Mouse (Mus musculus) embryo, embryonic 11 days (tissue): ENCODE data around the gene Rrp12.
A peak's percentile ranks its signal among the peaks of the same experiment; 100 is the strongest.
"Not testable (repeated sequence)": the region's sequence is repeated elsewhere in the genome, so short reads cannot be mapped to it uniquely, and the experiment has no call there.

Experiments used
- DNase-seq: peaks from one replicate; pipeline ENCODE4 v3.0.0-alpha.2; 2015

Rrp12 gene

DNA sequence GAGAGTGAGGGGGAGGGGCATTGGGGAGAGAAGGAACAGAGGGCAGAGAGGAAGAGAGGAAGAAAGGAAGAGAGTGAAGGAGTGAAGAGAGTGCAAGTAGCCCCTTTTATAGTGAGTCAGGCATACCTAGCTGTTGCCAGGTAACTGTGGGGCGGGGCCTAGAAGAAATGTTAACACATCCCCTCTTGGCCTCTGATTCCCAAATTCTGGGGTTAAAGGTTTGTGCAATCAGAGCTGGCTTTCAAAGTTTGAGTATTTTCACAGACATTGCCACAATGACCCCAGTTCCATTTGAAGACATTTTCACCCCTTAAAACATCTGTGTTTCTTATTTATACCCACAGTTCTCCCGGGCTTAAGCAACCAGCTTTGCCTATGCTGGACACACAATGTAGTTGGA lies 9.3 kb upstream of the Rrp12 start:
- no peak for DNase-seq

DNA sequence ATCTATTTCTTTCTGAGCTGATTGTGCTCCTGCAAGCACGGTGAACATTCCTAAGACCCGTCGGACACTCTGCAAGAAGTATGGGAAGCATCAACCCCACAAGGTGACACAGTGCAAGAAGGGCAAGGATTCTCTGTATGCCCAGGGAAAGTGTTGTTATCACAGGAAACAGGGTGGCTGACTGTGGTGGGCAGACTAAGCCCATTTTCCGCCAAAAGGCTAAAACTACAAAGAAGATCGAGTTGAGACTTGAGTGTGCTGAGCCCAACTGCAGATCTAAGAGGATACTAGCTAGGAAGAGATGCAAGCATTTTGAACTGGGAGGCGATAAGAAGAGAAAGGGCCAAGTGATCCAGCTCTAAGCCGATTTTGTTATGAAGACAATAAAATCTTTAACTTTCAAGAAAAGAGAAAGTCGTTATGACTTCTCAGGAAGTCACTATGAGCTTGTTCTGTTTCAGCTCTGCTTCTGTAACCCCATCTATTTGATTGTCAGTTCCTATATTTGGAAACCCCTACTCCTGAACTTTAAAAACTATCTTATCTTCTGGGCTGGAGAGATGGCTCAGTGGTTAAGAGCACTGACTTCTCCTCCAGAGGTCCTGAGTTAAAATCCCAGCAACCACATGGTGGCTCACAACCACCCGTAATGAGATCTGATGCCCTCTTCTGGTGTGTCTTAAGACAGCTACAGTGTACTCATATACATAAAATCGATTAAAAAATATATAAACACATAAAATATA lies 7.0 kb upstream of the Rrp12 start:
- no peak for DNase-seq

DNA sequence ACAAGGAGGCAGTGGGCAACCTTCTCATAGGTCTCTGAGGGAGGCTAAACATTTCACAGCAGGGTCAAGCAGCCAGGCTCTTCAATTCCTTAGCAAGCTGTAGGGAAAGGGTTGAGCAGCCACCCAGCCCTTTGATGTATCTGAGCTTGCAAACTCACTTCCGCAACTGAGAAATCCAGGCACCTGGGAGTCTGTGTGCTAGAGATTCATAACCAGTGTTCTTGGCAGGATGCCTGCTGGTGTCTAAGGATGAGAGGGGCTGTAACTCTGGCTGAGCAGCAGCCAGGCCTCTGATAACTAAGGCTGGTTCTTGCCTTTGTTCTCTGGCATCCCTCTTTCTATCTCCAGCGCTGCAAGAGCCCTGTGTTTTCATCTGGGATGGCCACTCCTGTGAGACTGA lies 5.7 kb upstream of the Rrp12 start:
- DNase-seq = no peak

- DNase-seq = no peak
Observed at GRCm38 (mm10) chr19:41900495-41901090, 4.6 kb upstream of the Rrp12 start.

DNA sequence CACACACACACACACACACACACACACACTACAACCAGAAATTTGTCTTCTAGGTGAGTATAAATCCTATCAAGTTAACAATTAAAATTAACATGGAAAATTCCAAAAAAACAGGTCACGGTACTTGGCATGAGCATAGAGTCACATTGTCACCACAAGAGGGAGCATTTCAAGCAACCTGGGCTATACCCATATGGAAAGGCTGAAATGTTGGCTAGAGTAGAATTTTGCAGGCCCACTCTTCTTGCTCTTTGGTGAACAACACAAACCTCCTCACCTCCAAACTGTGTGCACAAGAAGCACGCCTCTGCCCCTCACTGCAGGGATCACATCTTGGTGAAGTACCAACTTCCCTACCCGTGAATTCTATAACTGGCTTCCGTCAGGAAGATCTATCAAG lies 2.9 kb upstream of the Rrp12 start:
- DNase-seq = peak; percentile 73

- no peak for DNase-seq
Observed at GRCm38 (mm10) chr19:41896319-41896711, 342 bp upstream of the Rrp12 start.

DNA sequence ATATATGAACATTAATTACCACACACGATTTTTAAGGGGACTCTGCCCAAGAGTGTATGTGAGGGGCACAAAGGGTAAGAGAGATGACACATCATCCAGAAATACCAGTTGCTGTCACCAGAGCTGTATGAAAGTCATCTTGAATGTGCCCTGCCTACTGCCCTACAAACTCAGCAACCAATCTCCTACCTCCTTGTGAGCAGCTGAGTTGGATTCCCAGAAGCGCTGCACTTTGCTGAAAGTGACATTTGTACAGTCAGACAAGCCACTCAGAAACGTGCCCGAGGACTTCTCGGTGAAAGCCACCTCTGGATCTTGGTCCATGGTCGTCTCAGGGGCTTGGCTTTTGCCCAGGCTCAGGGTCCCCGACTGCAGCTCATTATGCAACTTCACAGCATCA lies 1.0 kb downstream of the Rrp12 start:
- no peak for DNase-seq

GRCm38 (mm10) chr19:41888191-41888590 lies 7.8 kb downstream of the Rrp12 start:
- no peak for DNase-seq

GRCm38 (mm10) chr19:41883882-41884281 lies 12.1 kb downstream of the Rrp12 start:
- DNase-seq = no peak

GRCm38 (mm10) chr19:41881842-41882241 lies 14.1 kb downstream of the Rrp12 start:
- DNase-seq = no peak

GRCm38 (mm10) chr19:41874356-41874755 lies 21.6 kb downstream of the Rrp12 start:
- no peak for DNase-seq

DNA sequence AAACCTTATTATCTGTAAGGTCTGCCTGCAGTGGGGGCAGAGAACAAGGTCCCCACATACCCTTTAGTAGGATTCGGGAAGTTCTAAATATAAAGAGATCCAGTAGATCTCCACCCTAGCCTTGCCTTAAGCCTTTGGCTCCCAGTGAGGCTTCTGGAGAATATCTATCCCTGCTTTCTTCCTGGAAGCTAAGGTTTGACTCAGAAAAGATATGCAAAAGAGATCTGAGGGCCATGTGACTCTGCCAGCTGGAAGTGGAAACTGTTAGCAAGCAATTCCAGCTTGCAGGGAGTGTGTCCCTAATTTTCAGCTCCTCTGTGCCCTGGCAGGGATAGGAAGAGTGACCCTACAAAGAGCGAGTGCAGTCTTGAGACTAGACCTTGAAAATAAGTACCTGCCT lies 23.7 kb downstream of the Rrp12 start:
- DNase-seq = no peak

DNA sequence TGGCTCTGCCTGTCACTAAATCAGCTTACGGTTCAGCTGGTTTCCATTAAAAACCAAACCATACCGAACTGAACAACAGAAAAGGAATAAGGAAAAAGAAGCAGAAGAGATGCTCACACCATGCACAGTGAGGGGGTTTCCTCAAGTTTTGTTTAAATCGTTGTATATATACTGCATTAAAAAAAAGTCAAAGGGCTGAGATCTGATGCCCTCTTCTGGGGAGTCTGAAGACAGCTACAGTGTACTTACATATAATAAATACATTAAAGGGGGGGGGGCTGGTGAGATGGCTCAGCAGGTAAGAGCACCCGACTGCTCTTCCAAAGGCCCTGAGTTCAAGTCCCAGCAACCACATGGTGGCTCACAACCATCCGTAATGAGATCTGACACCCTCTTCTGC lies 26.0 kb downstream of the Rrp12 start:
- not testable (repeated sequence) for DNase-seq

GRCm38 (mm10) chr19:41869296-41869695 lies 26.7 kb downstream of the Rrp12 start:
- no peak for DNase-seq

- no peak for DNase-seq
Observed at GRCm38 (mm10) chr19:41866707-41867106, 29.3 kb downstream of the Rrp12 start.

GRCm38 (mm10) chr19:41857816-41858310 lies 38.1 kb downstream of the Rrp12 start:
- DNase-seq = peak; percentile 21

DNA sequence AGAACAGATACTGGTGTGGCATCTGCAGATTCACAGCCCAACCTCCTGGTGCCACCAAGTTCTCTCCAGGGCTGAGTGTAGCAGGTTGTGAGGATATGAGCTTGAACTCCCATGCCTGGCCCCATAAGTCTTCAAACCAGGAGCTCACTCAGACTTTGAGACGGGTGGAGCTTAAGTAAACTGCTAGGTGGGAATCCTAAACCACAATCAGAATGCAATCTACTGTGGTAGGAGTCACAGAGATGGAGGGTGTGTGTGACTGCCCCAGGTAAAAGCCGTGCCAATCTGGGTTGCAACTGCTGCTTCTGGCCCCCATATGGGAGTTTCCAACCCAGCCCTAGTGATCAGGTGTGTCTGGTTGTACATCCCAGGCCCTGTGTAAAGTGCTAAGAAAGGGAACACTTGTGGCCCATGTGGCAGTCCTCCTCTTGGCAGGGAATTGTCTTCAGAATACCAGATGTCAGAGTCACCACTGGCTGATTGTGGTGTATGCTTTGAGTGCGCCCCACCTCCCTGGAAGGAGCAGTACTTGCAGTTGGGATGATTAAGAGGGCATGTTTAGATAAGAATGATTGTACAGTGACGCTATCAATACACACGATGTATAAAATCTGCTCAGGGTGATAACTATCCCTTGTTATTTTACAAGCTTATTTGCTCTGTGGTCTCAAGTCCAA lies 38.7 kb downstream of the Rrp12 start:
- no peak for DNase-seq

- no peak for DNase-seq
Observed at GRCm38 (mm10) chr19:41852423-41852822, 43.5 kb downstream of the Rrp12 start.

DNA sequence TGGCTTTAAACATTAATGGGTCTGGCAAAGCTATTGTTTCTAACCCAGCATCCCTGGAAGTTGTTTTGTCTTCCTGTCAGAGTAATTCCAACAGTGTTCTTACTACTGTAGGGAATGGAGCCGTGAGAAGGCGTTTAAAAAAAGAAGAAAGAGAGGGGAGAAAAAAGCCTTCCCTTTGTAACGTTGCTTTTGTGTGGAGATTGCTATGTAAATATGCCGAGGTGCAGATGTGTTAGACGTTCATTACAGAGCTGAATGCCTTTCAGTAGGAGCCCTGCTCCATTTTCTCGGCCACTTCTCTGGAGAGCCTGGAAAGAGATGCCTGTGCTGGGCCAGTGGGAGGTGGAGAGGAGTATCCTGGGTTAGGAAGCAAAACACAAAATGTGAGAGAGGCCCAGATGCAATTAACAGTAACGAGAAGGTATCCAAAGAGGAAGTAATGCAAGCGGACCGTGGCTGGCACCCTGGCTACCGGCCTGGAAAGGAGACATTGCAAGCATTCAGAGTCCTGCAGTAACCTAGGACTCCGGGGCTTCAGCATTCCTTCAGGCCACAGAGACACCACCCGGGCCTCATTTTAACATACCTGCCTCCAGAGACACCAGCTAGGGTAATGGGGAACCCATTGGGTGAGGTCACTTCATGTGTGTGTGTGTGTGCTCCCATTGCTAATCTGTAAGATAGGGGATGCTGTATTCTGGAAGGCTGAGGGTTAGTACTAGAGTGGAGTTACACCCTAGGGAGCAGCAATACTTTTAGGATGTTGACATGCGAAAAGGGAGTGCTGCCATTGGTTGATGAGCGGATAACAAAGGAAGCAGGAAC lies 45.0 kb downstream of the Rrp12 start:
- DNase-seq = peak; percentile 28

DNA sequence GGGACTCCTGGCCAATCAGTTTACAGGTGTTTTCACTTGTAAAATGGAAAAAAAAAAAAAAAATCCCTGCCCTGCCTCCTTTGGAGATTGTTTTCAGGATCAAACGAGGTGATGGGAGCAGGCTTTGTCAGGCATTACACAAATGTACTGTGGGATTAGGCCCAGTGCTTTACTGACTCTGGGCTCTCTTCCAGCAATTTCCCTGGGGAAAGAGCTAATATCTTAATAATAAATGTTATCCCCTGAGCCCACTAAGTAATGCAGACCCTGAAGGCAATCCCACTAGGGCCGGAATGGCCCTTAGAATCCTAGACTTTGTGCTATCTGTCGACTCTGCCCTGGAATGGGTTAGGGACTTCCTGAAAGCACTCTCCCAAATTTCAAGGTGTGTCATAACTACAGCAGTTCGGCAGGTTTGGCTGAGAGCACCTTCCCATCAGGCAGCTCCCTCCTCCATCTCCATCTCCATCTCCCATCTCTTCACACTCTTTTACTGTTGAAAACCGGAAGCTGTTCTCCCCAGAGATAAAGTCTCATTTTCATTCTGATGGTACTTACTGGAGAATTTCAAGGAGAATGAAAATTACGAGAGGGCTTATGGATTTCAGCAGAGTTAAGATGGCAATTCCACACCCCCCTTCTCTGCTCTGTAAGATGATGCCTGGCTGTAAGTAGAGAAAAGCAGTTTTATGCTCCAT lies 45.8 kb downstream of the Rrp12 start:
- peak; percentile 17 for DNase-seq

- peak; percentile 95 for DNase-seq
Observed at GRCm38 (mm10) chr19:41847992-41848851, 47.8 kb downstream of the Rrp12 start, which contains the start of gene Frat2. Gene Frat2, minus strand, starts transcription at chr19:41848132.
